Mouse (Mus musculus) embryonic stem cell, embryonic (primary cell): ENCODE measurements around the gene Usp2.
"Not testable (repeated sequence)": the region's sequence is repeated elsewhere in the genome, so short reads cannot be mapped to it uniquely, and the experiment has no call there.

Source experiments
- CTCF ChIA-PET, 4 experiments: fragments of 300-600 bp in 2 of 4; fragments of 350-600 bp in 2 of 4; sonication (Branson Sonifier 250); formaldehyde crosslinking; loops; one replicate each; lab custom pipeline; 2022; ENCODE audit warnings: inconsistent platforms in 2 of 4; lab: Charles Lee
- POLR2A ChIA-PET, 4 experiments: fragments of 300-600 bp in 2 of 4; fragments of 350-600 bp in 2 of 4; sonication (Branson Sonifier 250); formaldehyde crosslinking; loops; one replicate each; lab custom pipeline; 2022; ENCODE audit warnings: antibody characterized with exemption in 4 of 4, inconsistent platforms in 1 of 4; lab: Charles Lee

The Usp2 gene

GRCm38 (mm10) chr9:44111909-44112308 lies 45.1 kb downstream of the Usp2 start:
- POLR2A ChIA-PET, CTCF ChIA-PET: not testable (repeated sequence)

GRCm38 (mm10) chr9:44113105-44113789 lies 46.4 kb downstream of the Usp2 start, which contains the start of the genes Gm49380 and Rnf26:
Gm49380 (minus strand) TSS chr9:44113500.
Rnf26 (minus strand) TSS chr9:44113517.
- ChIA-PET CTCF (interaction anchor here (0.6 to 5.2 kb wide), 6 partner anchors 11 to 340 kb away, joined by 3 to 50 read pairs (median 4); no protein-coding TSS in a partner anchor), POLR2A (interaction anchor here in 3 of 4 experiments (0.8 to 2.0 kb wide), 22 partner anchors 9 to 248 kb away, joined by 3 to 11 read pairs (median 4); partner anchors contain the start of genes Cbl (in 2 of the 3), H2afx (in 2 of the 3) and Vps11 (in 2 of the 3))

GRCm38 (mm10) chr9:44114453-44114852 lies 47.6 kb downstream of the Usp2 start:
- ChIA-PET POLR2A (interaction anchor here (0.6 to 2.4 kb wide), 24 partner anchors 10 to 986 kb away, joined by 3 to 11 read pairs (median 4); partner anchors contain the start of genes H2afx (in 3 of the 4), Cbl (in 2 of the 4) and Vps11 (in 1 of the 4)), CTCF (interaction anchor here (0.6 to 5.2 kb wide), 12 partner anchors 10 to 130 kb away, joined by 3 to 50 read pairs (median 4); partner anchors contain the start of gene Cbl (in 1 of the 4))

GRCm38 (mm10) chr9:44115599-44115998 lies 48.8 kb downstream of the Usp2 start:
- POLR2A ChIA-PET, result interaction anchor here in 3 of 4 experiments (0.6 to 2.4 kb wide), 16 partner anchors 11 to 1223 kb away, joined by 3 to 8 read pairs (median 4); partner anchors contain the start of genes Cbl (in 1 of the 3), H2afx (in 1 of the 3), Hyou1 (in 1 of the 3) and Mcam (in 1 of the 3)

GRCm38 (mm10) chr9:44116182-44116581 lies 49.4 kb downstream of the Usp2 start:
- POLR2A ChIA-PET, result interaction anchor here (0.6 to 2.4 kb wide), 20 partner anchors 10 to 303 kb away, joined by 3 to 8 read pairs (median 4); partner anchors contain the start of genes Cbl (in 1 of the 4), H2afx (in 1 of the 4), Hyou1 (in 1 of the 4) and Mcam (in 1 of the 4)
- CTCF ChIA-PET, result interaction anchor here (0.5 to 5.2 kb wide), 60 partner anchors 8 to 886 kb away, joined by 3 to 50 read pairs (median 4); partner anchors contain the start of genes C1qtnf5 (in 3 of the 4), Cbl (in 2 of the 4), Mfrp (in 2 of the 4) and Usp2 (in 2 of the 4)

More at GRCm38 (mm10) chr9:44115599-44115998, 48.8 kb downstream of the Usp2 start:
- CTCF ChIA-PET, result interaction anchor here (0.5 to 5.2 kb wide), 51 partner anchors 8 to 885 kb away, joined by 3 to 50 read pairs (median 4); partner anchors contain the start of genes C1qtnf5 (in 3 of the 4), Cbl (in 2 of the 4), Usp2 (in 2 of the 4) and Hinfp (in 1 of the 4)

GRCm38 (mm10) chr9:44119011-44119410 lies 52.2 kb downstream of the Usp2 start:
- POLR2A ChIA-PET, result interaction anchor here in 3 of 4 experiments (0.7 to 1.7 kb wide), 10 partner anchors 10 to 536 kb away, joined by 3 to 6 read pairs (median 3); partner anchors contain the start of genes H2afx (in 1 of the 3), Upk2 (in 1 of the 3) and Vps11 (in 1 of the 3)
- CTCF ChIA-PET, result interaction anchor here (0.6 to 3.2 kb wide), 43 partner anchors 8 to 1601 kb away, joined by 3 to 27 read pairs (median 4); partner anchors contain the start of genes Usp2 (in 2 of the 4), C1qtnf5 (in 1 of the 4), Cbl (in 1 of the 4) and Hyou1 (in 1 of the 4)

- CTCF ChIA-PET, result interaction anchor here (0.6 to 3.2 kb wide), 27 partner anchors 8 to 527 kb away, joined by 3 to 27 read pairs (median 4); partner anchors contain the start of genes C1qtnf5 (in 1 of the 4), Cbl (in 1 of the 4), Hyou1 (in 1 of the 4) and Nlrx1 (in 1 of the 4)
- POLR2A ChIA-PET, result interaction anchor here in 2 of 4 experiments (1.0 to 1.7 kb wide), 9 partner anchors 9 to 334 kb away, joined by 3 to 6 read pairs (median 3); partner anchors contain the start of genes H2afx (in 1 of the 2) and Upk2 (in 1 of the 2)
These were observed 53.2 kb downstream of the Usp2 start for GRCm38 (mm10) chr9:44119948-44120465.

GRCm38 (mm10) chr9:44124317-44124716 lies 57.5 kb downstream of the Usp2 start:
- CTCF ChIA-PET, result interaction anchor here (0.6 to 3.0 kb wide), 49 partner anchors 8 to 532 kb away, joined by 3 to 13 read pairs (median 5); partner anchors contain the start of genes Mcam (in 2 of the 4), C1qtnf5 (in 1 of the 4), Cbl (in 1 of the 4) and H2afx (in 1 of the 4)
- POLR2A ChIA-PET, result interaction anchor here (0.6 to 4.4 kb wide), 20 partner anchors 11 to 391 kb away, joined by 3 to 20 read pairs (median 4); partner anchors contain the start of genes Cbl (in 2 of the 4), Ccdc84 (in 1 of the 4), H2afx (in 1 of the 4) and Hinfp (in 1 of the 4)

- POLR2A ChIA-PET, result interaction anchor here (0.6 to 4.4 kb wide), 17 partner anchors 10 to 390 kb away, joined by 3 to 20 read pairs (median 4); partner anchors contain the start of genes Cbl (in 2 of the 4), Ccdc84 (in 1 of the 4), Hinfp (in 1 of the 4) and Hmbs (in 1 of the 4)
These were observed 58.2 kb downstream of the Usp2 start for GRCm38 (mm10) chr9:44125026-44125425.

GRCm38 (mm10) chr9:44125546-44126428 lies 59.0 kb downstream of the Usp2 start:
- ChIA-PET POLR2A (interaction anchor here in 3 of 4 experiments (0.6 to 11.4 kb wide), 13 partner anchors 10 to 285 kb away, joined by 3 to 104 read pairs (median 5); partner anchors contain the start of genes H2afx (in 2 of the 3) and Cbl (in 1 of the 3)), CTCF (interaction anchor here (0.6 to 3.0 kb wide), 18 partner anchors 9 to 573 kb away, joined by 3 to 12 read pairs (median 5); partner anchors contain the start of genes Nlrx1 (in 1 of the 4) and Vps11 (in 1 of the 4))

More at GRCm38 (mm10) chr9:44125026-44125425, 58.2 kb downstream of the Usp2 start:
- CTCF ChIA-PET, result interaction anchor here (0.6 to 3.0 kb wide), 44 partner anchors 8 to 574 kb away, joined by 3 to 13 read pairs (median 5); partner anchors contain the start of genes Mcam (in 2 of the 4), C1qtnf5 (in 1 of the 4), Cbl (in 1 of the 4) and Nlrx1 (in 1 of the 4)

GRCm38 (mm10) chr9:44126746-44127145 lies 59.9 kb downstream of the Usp2 start:
- ChIA-PET POLR2A (interaction anchor here (0.6 to 11.4 kb wide), 25 partner anchors 10 to 452 kb away, joined by 3 to 104 read pairs (median 5); partner anchors contain the start of genes Cbl (in 2 of the 4), H2afx (in 2 of the 4), Gm49380 (in 1 of the 4) and Hyou1 (in 1 of the 4)), CTCF (interaction anchor here (0.6 to 3.0 kb wide), 25 partner anchors 8 to 1855 kb away, joined by 3 to 17 read pairs (median 4); partner anchors contain the start of gene Cbl (in 1 of the 4))

GRCm38 (mm10) chr9:44127351-44127801 lies 60.6 kb downstream of the Usp2 start:
- ChIA-PET POLR2A (interaction anchor here (0.6 to 11.4 kb wide), 32 partner anchors 9 to 1034 kb away, joined by 3 to 104 read pairs (median 4); partner anchors contain the start of genes Cbl (in 2 of the 4), H2afx (in 2 of the 4), Ccdc84 (in 1 of the 4) and Gm49380 (in 1 of the 4)), CTCF (interaction anchor here (0.6 to 2.3 kb wide), 23 partner anchors 9 to 1855 kb away, joined by 3 to 17 read pairs (median 4); partner anchors contain the start of gene Cbl (in 1 of the 4))

GRCm38 (mm10) chr9:44129633-44130032 lies 62.8 kb downstream of the Usp2 start:
- ChIA-PET POLR2A (interaction anchor here (0.6 to 11.4 kb wide), 17 partner anchors 10 to 290 kb away, joined by 3 to 104 read pairs (median 6); partner anchors contain the start of genes Cbl (in 2 of the 4), H2afx (in 2 of the 4), Ccdc84 (in 1 of the 4) and Dpagt1 (in 1 of the 4)), CTCF (interaction anchor here in 2 of 4 experiments (0.5 to 2.2 kb wide), 9 partner anchors 12 to 508 kb away, joined by 3 to 8 read pairs (median 4); partner anchors contain the start of gene Cbl (in 1 of the 2))

GRCm38 (mm10) chr9:44130034-44130433 lies 63.2 kb downstream of the Usp2 start:
- ChIA-PET CTCF (interaction anchor here in 2 of 4 experiments (0.5 to 2.2 kb wide), 8 partner anchors 10 to 508 kb away, joined by 3 to 8 read pairs (median 4); partner anchors contain the start of gene Cbl (in 1 of the 2)), POLR2A (interaction anchor here in 3 of 4 experiments (0.6 to 11.4 kb wide), 16 partner anchors 10 to 289 kb away, joined by 3 to 104 read pairs (median 6); partner anchors contain the start of genes Cbl (in 2 of the 3), H2afx (in 2 of the 3), Ccdc84 (in 1 of the 3) and Dpagt1 (in 1 of the 3))
